Comparison of ENCODE assay signal across 13 mouse cellular contexts in genomic region chr5:107141375-107141774, GRCm38 (mm10).
"Had no signal": no experiment of that assay in that cellular context is flagged by ENCODE, and none has a peak within 500 bp of the region (broad histone marks: within the 10 kb centered on the region; RNA-seq: fewer than 3 reads in every experiment).

No protein-coding gene starts in this region.

- H3K9ac ChIP-seq: lung, embryonic 14.5 days; midbrain, embryonic 13.5 days; midbrain, embryonic 15.5 days; neural tube, embryonic 12.5 days had no signal

- H3K36me3 ChIP-seq: midbrain, embryonic 13.5 days; midbrain, embryonic 15.5 days; neural tube, embryonic 12.5 days had no signal

- H3K4me3 ChIP-seq: megakaryocyte, embryonic 14.5 days; midbrain, embryonic 13.5 days; midbrain, embryonic 15.5 days; neural tube, embryonic 12.5 days had no signal

- ATAC-seq: midbrain, embryonic 13.5 days; midbrain, embryonic 15.5 days had no signal

- H3K27me3 ChIP-seq: midbrain, embryonic 15.5 days; neural tube, embryonic 12.5 days had no signal

- H3K9me3 ChIP-seq: megakaryocyte, embryonic 14.5 days; midbrain, embryonic 13.5 days; midbrain, embryonic 15.5 days; neural tube, embryonic 12.5 days had no signal

- H3K4me1 ChIP-seq: megakaryocyte, embryonic 14.5 days had no signal

- H3K27ac ChIP-seq: midbrain, embryonic 13.5 days; midbrain, embryonic 15.5 days; neural tube, embryonic 12.5 days had no signal

- H3K4me2 ChIP-seq: lung, embryonic 14.5 days; midbrain, embryonic 11.5 days; midbrain, embryonic 13.5 days; midbrain, embryonic 15.5 days; neural tube, embryonic 12.5 days had no signal

- DNase-seq: lung, adult 18-20 months; lung, embryonic 14.5 days; lung, postnatal 10 days; lung, postnatal 4 days; right cerebral cortex, postnatal 14 days; thymus, adult 18-20 months; thymus, postnatal 14 days; thymus, postnatal 36 days had no signal
